In genomic region chr5:24447624-24448298, GRCm38 (mm10) we compare ENCODE assay signal across 8 mouse cellular contexts. TPM values are rescaled to one million over a fixed set of nuclear protein-coding genes. Genes with fewer than 3 reads are reported as not detected.
DNase-seq lines count a peak whose midpoint lies in the region; ATAC-seq and TF ChIP-seq lines count a peak whose summit lies in the region.

Tmub1 (minus strand) TSS chr5:24447854.

- no peak for TF ChIP-seq CTCF in brain, embryonic 14.5 days (IDR thresholded peaks at IDR 0.05; ENCODE audit: borderline replicate concordance, extremely low read depth, insufficient read depth, insufficient read length)

- peak within 1 kb of the TSS; percentile 61 for H3K27ac ChIP-seq in heart, embryonic 13.5 days (replicated peaks)
- H3K27ac ChIP-seq in liver, embryonic 11.5 days (ENCODE audit: low read depth, low read length) = peak within 1 kb of the TSS; percentile 20
- 0 out of 2 replicates have a peak within 1 kb of the TSS, but pooled peaks have one; percentile 16 for H3K27ac ChIP-seq in stomach, embryonic 14.5 days (ENCODE audit: low read length)

- peaks cover 5% of the 10 kb centered on the region; the same call in 1 of the 2 replicates for H3K27me3 ChIP-seq in heart, embryonic 13.5 days (replicated peaks)
- H3K27me3 ChIP-seq in liver, embryonic 11.5 days (replicated peaks; ENCODE audit: control insufficient read depth, insufficient read depth, low read length) = no peaks in the 10 kb centered on the region
- no peaks in the 10 kb centered on the region for H3K27me3 ChIP-seq in stomach, embryonic 14.5 days (ENCODE audit: control insufficient read depth, insufficient read depth, low read length)

- peak within 1 kb of the TSS; percentile 74 for H3K4me3 ChIP-seq in heart, embryonic 13.5 days
- peak within 1 kb of the TSS; percentile 56 for H3K4me3 ChIP-seq in liver, embryonic 11.5 days (ENCODE audit: low read depth, low read length)
- peak within 1 kb of the TSS; percentile 70 for H3K4me3 ChIP-seq in stomach, embryonic 14.5 days (ENCODE audit: low read depth, low read length)

- peak; percentile 91 for DNase-seq in CD4-positive helper T cell, adult 2 months (ENCODE audit: low read depth, low spot score)
- peak; percentile 85 for DNase-seq in brain, embryonic 14.5 days (ENCODE audit: low read depth)
- peak; percentile 88 for DNase-seq in kidney, postnatal 10 days
- peak; percentile 82 for DNase-seq in liver, embryonic 11.5 days (ENCODE audit: low spot score)
- DNase-seq in naive thymus-derived CD4-positive, alpha-beta T cell, adult 2 months (ENCODE audit: low read depth) = peak; percentile 87

- H3K4me1 ChIP-seq in heart, embryonic 13.5 days = peaks cover 42% of the 10 kb centered on the region
- peaks cover 22% of the 10 kb centered on the region for H3K4me1 ChIP-seq in liver, embryonic 11.5 days (replicated peaks; ENCODE audit: control insufficient read depth, insufficient read depth, low read length)
- H3K4me1 ChIP-seq in stomach, embryonic 14.5 days (ENCODE audit: control insufficient read depth, insufficient read depth, low read length) = peaks cover 22% of the 10 kb centered on the region

- WGBS in heart, embryonic 13.5 days = 2% methylated on average over 34 of the region's 34 CpGs
- 3% methylated on average over 33 of the region's 34 CpGs for WGBS in liver, embryonic 11.5 days
- WGBS in stomach, embryonic 14.5 days = 3% methylated on average over 34 of the region's 34 CpGs

- ATAC-seq in erythroid progenitor cell, adult 5-6 weeks (replicated peaks; ENCODE audit: low FRiP score, poor library complexity, severe bottlenecking) = peak; percentile 44
- peak; percentile 30 for ATAC-seq in heart, embryonic 13.5 days (ENCODE audit: extremely low read depth, insufficient number of reproducible peaks, low FRiP score, low TSS enrichment)
- peak; percentile 72 for ATAC-seq in liver, embryonic 11.5 days (replicated peaks; ENCODE audit: low FRiP score)
- ATAC-seq in stomach, embryonic 14.5 days (ENCODE audit: insufficient number of reproducible peaks, insufficient read depth, low FRiP score, low read depth) = peak; percentile 62

- H3K4me2 ChIP-seq in heart, embryonic 13.5 days = peak within 1 kb of the TSS; percentile 82
- H3K4me2 ChIP-seq in liver, embryonic 11.5 days = peak within 1 kb of the TSS; percentile 79
- H3K4me2 ChIP-seq in stomach, embryonic 14.5 days (replicated peaks; ENCODE audit: low read depth, low read length) = peak within 1 kb of the TSS; percentile 78

- no peaks in the 10 kb centered on the region for H3K9me3 ChIP-seq in heart, embryonic 13.5 days
- no peaks in the 10 kb centered on the region for H3K9me3 ChIP-seq in liver, embryonic 11.5 days (ENCODE audit: control insufficient read depth, low read length)
- no peaks in the 10 kb centered on the region for H3K9me3 ChIP-seq in stomach, embryonic 14.5 days (ENCODE audit: control insufficient read depth, low read depth, low read length)

- peaks cover 11% of the 10 kb centered on the region for H3K36me3 ChIP-seq in heart, embryonic 13.5 days
- 0 out of 2 replicates have a peak, but pooled peaks cover 2% of the 10 kb centered on the region for H3K36me3 ChIP-seq in liver, embryonic 11.5 days (ENCODE audit: control insufficient read depth, insufficient read depth, low read length)
- H3K36me3 ChIP-seq in stomach, embryonic 14.5 days (ENCODE audit: control insufficient read depth, insufficient read depth, low read length) = peaks cover 5% of the 10 kb centered on the region

- 0 out of 2 replicates have a peak, but pooled peaks have one; percentile 43 for TF ChIP-seq POLR2A in brain, embryonic 14.5 days (IDR thresholded peaks at IDR 0.05; ENCODE audit: borderline replicate concordance, extremely low read depth, insufficient read depth, insufficient read length, poor library complexity, severe bottlenecking)

- peak within 1 kb of the TSS; percentile 80 for H3K9ac ChIP-seq in heart, embryonic 13.5 days
- H3K9ac ChIP-seq in liver, embryonic 11.5 days (ENCODE audit: low read depth, low read length) = peak within 1 kb of the TSS; percentile 26
- peak within 1 kb of the TSS; percentile 38 for H3K9ac ChIP-seq in stomach, embryonic 14.5 days (replicated peaks; ENCODE audit: low read depth, low read length)

RNA-seq across cellular contexts. Expression of gene Tmub1, which starts in this region (rescaled TPM):
- polyA plus RNA-seq in brain, embryonic 14.5 days (2012; rRNA removed) = 60.7 and 67.7 TPM in 2 replicates
- total RNA-seq in erythroid progenitor cell, adult 5-6 weeks (2015; ENCODE audit: low replicate concordance) = 5.4 TPM in 1 of 2 replicates, not detected in the other
- 0.64 and 12.8 TPM in 2 replicates for total RNA-seq in erythroid progenitor cell, adult 5-6 weeks (2017; ENCODE audit: low replicate concordance)
- 16.2 and 19.9 TPM in 2 replicates for polyA plus RNA-seq in heart, embryonic 13.5 days (2015; fragmentation: Nextera tagmentation; extraction: Ambion mirVana)
- 12.3 and 12.4 TPM in 2 replicates for polyA plus RNA-seq in liver, embryonic 11.5 days (2014; fragmentation: Nextera tagmentation; extraction: Ambion mirVana)
- polyA plus RNA-seq in stomach, embryonic 14.5 days (2014; fragmentation: Nextera tagmentation; extraction: Ambion mirVana) = 25.5 and 27.6 TPM in 2 replicates

Comparison
In these comparisons a context has a peak if more than half of its experiments do, and no peak if none do; other contexts are left out.
1. Peak in every context shown above with its lines: DNase-seq, ATAC-seq, H3K4me3 ChIP-seq and H3K27ac ChIP-seq.
2. H3K9ac ChIP-seq: peak in every context shown above with its lines; median percentile 80 in heart, embryonic 13.5 days; 38 in stomach, embryonic 14.5 days; 26 in liver, embryonic 11.5 days.